Mouse (Mus musculus) heart, postnatal 10 days (tissue): ENCODE measurements around the gene Mterf1b. TPM values are rescaled to one million over a fixed set of nuclear protein-coding genes. Genes with fewer than 3 reads are reported as not detected.
"Not testable (repeated sequence)": the region's sequence is repeated elsewhere in the genome, so short reads cannot be mapped to it uniquely, and the experiment has no call there.

Source experiments
- DNase-seq, 2 experiments: peaks; one replicate each; pipeline ENCODE4 v3.0.0; 2021
- intact Hi-C: fragments of 180-260 bp; cut with DNase I; formaldehyde crosslinking; loops from one replicate; pipeline ENCODE4 v1.15.1; 2025
- total RNA-seq, 2 experiments: library from RNA; stranded (reverse); gene quantifications; 2 replicates each; pipeline ENCODE4 v1.2.3; 2021

The Mterf1b gene
- total RNA-seq: 1 to 10 TPM; 1.9 to 2.8 TPM

DNA sequence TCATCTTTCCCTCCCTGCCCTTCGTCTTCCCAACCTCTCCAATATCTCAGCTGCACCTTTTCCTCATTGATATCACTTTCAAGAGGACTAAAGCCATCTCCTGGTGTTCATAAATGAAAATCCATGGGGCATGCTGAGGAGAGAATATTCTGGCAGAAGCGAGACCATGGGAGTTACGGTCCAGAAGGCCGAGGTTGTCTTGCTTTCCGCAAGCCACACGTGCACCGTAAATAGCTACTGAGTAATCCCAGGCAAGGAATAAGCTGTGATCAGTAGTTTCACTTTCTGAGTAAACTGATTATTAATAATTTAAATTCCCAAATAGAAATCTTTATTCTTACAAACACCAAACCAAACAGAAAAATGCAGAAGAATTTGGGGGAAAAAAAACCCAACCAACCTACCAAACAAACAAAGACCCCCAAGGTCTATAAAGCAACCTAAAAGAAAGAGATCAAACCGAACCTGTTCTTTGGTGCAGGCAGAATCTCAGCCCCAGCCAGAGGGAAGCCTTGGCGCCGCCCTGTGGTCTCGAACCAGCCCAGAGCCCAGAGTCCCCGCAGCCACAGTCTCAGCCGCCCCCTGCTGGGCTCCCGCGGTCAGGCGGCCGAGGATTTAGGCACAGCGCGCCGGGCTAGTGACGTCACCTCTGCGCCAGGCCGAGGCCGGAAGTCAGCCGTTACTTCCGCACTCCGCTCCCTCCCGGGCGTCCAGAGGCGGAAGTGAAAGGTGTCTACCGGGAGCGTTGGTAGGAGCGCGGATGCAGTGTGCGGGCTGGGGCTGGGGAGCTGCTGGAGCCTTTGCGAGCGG is at the start of gene Mterf1b:
Gene Mterf1b, plus strand, starts transcription at position 697 of the 810 bp plus-strand sequence.
- intact Hi-C loops: loop anchor here (2.0 kb wide), 2 partner anchors 87 to 297 kb away; partner anchors contain the start of gene Cyp51
- peak in 1 of 2 experiments; percentile 7 for DNase-seq

DNA sequence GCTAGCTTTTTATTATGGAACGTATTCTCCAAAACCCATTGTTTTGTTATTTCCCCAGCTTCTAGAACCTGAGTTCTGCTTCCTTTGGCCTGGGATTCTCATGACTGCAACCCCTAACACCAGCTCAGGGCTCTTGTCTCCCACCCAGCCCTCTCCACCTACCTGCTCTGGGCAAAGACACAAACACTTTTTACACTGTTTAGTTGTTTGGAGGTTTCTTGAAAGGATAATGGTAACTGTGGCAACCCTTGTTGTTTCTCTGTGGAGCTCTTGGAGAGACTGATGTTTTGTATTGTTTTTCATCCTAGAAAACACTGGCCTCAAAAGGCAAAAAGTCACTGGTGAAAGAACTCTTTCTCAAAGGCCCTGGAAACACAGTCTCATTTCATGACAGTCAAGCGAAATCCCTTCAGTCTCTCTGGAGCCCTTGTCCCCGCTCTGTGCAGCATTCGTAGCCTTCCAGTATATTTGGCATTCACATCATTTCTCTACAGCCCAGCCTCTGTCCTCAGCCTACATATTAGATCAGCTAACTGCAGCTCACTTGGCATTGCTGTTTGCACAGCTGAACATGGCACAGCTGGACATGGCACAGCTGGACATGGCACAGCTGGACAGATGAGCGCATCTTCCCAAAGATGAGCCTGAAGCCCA is 32.6 kb upstream of the Mterf1b start:
- DNase-seq, intact Hi-C loops: not testable (repeated sequence)

DNA sequence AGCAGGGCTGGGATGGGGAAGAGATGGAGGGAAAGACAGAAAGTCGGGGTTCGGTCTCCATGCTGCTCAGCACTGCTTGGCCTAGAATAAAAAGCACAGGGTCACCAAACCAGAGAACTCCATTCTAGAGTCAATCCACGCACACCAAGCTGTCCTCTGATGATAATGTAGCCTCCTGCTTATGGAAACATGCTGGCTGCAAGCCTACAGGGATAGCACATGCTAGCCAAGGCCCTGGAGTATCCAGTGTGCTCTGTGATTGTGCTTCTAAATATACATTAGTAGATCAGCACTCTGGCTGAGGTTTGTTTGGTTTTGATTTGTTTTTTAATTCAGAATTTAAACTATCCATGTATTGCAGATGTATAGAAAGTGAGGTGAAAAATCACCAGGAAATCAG is 30.6 kb upstream of the Mterf1b start:
- intact Hi-C loops: no loop called here
- peak; percentile 22 to 62 for DNase-seq

DNA sequence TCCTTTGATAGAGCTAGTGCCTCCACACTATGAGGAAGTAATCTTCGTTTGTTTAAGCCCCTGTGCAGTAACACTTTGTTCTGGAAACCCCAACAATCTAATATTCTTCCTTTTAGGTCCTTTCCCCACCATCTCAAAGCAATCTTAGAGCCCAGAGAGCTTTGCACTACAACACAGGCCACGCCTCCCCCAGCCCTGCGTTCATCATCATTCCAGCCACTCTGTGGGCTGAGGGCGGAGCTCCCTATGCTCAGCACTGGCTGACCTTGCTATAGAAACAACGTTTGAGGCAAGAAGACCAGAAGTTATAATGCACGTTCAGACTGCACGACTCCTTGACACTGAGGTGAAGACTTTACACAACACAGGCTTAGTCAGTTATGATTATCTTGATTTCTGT is 29.7 kb upstream of the Mterf1b start:
- no peak for DNase-seq
- intact Hi-C loops: no loop called here

DNA sequence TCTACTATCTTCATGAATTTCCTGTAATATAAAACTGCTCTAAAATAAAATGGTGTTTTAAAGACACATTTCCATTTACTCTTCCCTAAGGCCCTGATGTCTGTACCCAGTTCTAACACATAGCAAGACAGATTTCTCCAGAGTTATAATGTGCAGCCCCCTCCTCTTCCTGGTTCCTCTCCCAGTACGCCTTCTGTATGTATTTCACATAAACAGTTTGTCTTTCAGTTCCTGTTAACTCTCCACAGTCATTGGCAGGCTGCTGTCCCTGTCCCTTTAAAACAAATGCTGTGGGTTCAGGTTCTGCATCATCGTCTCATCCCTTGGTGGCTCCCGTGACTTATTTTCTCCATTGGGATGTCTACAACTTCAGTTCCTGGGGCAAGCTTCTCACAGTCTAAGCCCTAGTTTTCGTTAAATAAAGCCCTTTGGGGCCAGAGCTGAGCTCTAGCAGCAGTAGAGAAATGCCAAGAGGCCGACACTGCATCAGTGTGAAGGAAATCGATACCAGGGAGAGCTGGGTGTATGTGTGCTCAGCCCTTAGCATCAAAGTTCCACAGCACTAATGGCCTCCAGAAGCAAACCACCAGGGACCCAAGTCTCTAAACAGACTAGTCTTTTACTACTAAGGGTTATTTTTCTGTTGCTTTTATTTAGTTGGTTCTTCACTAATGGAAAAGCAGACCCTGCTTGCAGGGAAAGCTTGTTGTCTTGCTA is 24.2 kb upstream of the Mterf1b start:
- intact Hi-C loops, DNase-seq: not testable (repeated sequence)

DNA sequence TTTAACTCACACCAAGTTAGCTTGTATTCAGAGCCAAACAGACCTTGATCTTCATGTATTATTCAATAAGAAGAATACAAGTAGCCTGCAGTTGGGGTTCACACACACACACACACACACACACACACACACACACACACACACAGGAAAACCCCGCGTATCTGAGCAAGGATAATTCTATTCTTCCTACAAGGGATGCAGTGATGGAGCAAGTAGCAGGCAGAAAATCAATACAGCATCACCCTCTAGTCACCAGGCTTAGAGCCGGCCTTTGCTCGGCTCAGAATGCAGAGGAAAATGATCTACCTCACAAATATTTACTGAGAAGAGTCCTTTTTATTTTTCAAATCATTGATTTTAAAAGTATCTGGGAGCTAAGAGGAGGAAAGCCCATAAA is 23.6 kb upstream of the Mterf1b start:
- DNase-seq, intact Hi-C loops: not testable (repeated sequence)

DNA sequence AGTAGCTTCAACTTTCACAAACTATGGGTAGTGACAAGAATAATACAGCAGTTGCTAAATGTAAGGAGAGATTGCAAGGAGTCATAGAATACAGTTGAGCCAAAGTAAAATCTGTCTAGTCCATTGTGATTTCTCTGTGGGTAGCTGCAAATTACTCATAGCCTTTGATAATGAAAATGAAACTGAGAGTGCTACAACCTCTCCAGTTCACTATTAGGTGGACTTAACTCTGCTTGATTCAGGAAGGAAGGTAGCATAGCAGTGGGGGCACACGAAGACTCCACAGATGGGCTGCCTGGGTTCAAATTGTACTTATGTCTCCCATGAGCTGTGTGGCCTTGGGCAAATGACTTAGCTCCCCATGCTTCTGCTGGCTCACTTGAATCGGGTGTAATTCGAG is 15.7 kb upstream of the Mterf1b start:
- DNase-seq, intact Hi-C loops: not testable (repeated sequence)

DNA sequence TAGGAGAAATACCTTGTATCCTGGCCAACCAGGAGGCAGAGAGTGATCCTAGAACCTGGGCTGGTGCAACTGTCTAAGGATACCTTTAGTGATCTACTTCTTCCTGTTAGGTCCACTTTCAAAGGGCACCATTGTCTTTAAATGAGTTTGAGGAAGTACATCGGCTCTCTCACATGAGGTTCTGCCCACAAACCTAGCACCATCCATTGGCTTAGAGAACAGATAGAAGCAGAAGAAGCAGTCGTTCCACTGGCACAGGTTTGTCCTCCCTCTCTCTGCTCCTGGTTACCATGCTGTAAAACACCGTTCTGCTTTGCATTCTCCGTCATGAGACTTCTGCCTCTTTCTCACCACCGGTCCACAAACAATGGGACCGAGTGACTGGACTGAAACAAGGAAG is 12.8 kb upstream of the Mterf1b start:
- intact Hi-C loops: no loop called here

DNA sequence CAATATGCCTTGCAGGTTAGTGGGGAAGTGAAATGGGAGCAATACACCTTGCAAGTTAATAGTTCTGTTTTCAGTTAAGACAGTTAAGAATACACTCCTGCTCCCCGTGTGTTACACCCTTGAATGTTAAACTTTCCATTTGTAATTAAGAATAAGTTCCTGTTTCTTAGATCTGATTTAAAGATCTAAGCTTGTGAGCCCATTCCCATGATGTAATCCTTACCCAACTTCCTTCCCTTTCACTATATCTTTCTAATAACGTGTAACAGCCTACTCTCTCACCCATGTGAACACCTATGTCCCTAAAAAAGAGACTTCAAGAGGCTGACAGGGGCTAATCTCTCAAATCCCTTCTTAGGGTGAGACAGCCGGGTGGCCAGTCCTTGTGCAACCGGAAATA is 5.4 kb upstream of the Mterf1b start:
- no peak for DNase-seq
- intact Hi-C loops: no loop called here

More for the DNA sequence above, 12.8 kb upstream of the Mterf1b start:
- no peak for DNase-seq

DNA sequence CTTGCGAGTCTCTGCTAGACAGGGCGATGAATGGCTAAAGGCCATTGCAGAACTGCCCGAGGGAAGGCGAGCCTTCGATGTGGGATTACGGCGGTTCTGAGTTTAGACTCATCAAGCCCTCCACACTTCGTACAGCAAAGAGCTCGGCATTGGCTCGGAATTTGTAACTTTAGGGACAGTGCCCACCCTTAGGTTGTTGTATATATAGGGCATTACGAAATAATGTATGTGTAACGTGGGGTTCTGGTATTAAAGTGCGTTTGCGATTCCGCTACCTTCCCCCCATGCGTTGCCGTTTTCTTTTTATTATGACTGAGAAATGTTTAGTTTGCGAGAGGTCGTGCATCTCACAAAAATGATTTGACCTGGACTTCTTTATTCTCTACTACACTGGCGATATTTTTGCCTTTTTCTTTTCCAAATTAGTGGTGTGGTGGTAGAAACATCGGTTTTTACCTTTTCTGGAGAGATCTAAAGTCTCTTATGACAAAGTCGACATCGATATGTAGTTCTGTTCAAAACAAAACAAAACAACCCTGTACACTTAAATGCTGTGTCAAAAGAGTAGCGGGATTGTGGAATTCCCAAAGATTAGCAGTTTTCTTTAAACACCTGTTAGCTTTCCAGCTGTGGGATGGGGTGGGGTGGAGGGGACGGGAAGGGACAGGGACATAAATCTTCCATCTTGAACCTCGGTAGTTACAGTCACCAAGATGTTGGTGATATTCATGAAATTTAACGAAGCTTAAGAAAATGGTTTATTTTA is 497 bp downstream of the Mterf1b start:
- peak in 1 of 2 experiments; percentile 11 for DNase-seq

DNA sequence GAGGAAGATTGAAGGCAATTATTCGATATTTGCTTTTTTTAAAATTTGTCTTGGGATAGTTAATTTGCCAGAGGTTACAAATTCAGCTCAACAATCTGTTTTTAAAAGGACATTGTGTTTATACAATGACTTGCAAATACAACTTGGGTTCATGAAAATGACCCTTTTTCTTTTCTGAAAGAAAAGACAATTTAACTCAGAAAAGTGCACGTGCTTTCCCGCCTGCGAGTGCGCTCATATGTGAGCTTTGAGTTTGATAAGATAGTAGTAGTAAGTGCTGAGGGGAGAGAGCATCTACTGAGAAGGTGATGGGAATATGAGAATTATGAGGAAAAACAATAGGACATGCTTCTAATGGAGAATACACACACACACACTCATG is 1.1 kb downstream of the Mterf1b start:
- intact Hi-C loops: no loop called here
- DNase-seq: no peak

More for the DNA sequence above, 497 bp downstream of the Mterf1b start:
- intact Hi-C loops: not testable (repeated sequence)

DNA sequence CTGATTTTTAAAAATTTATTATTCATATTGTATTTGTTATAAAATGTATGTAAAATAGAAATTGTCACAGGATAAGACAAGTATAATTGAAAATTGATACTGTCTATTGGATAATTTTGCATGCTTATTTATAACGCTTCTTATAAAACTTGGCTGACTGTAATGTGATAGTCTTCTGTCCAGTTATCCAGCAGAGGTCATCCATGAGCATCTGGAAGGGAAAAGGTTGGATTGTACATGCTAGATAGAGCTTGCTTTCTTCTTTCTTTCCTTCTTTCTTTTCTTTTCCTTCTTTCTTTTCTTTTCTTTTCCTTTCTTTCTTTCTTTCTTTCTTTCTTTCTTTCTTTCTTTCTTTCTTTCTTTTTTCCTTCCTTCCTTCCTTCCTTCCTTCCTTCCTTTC is 2.0 kb downstream of the Mterf1b start:
- intact Hi-C loops: no loop called here
- no peak for DNase-seq

DNA sequence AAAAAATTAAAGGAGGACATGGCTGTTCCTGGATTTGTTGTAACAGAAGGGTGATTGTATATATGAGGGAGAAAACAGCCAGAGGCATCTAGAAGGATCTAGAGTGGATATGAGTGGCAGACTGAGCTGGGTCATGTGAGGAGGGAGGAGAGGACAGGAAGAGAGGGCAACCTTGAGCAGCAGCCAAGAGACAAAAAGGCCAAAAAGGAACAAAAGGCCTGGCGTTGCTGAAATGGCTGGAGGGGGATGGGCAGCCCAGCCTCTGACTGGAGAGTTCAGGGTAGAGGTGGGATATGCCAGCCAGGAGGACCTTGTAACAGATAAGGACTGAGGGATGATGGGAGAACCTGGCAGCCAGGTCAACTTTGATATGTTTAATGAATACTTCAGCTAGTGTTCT is 2.9 kb downstream of the Mterf1b start:
- intact Hi-C loops: loop anchor here (5.0 kb wide), 1 partner anchor 572 kb away; no protein-coding TSS in a partner anchor
- DNase-seq: no peak

DNA sequence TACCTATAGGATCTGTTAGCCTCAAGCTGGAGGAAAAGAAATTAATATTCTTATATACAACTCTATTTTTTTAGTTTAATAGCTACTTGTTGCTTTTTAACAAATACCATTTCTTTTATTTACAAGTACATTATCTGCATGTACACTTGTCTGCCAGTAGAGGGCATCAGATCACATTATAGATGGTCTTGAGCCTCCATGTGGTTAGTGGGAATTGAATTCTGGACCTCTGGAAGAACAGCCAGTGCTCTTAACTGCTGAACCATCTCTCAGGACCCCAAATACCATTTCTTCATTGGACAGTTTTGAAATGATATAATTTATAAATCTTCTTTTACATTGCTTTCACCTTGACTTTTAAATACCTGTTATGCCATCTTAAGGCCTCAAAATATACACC is 9.2 kb downstream of the Mterf1b start:
- no peak for DNase-seq
- intact Hi-C loops: loop anchor here (2.0 kb wide), 1 partner anchor 717 kb away; no protein-coding TSS in a partner anchor

DNA sequence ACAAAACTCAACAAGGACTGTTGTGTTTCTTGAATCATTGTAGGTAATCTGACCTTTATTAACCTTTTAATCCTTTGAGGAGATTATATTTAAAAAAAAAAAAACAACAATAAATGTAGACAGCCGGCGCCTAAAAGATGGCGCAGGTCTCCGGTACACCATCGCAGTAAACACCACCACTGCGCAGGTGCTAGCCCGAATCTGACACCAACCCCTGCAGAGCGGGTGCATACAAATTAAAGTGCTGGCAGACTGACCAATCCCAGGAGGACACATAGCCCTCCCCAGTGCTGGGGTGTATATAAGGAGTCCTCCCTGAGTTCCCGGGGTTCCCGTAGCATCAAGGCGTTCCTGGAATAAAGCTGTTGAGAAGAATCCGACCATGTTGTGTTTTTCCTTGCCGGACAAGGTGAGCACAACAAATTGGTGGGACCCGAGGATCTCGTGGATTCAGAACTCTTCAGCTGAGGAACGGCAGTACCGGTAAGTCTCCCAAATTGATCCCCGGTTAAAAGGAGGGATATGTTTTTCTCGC is 10.2 kb downstream of the Mterf1b start:
- DNase-seq, intact Hi-C loops: not testable (repeated sequence)

DNA sequence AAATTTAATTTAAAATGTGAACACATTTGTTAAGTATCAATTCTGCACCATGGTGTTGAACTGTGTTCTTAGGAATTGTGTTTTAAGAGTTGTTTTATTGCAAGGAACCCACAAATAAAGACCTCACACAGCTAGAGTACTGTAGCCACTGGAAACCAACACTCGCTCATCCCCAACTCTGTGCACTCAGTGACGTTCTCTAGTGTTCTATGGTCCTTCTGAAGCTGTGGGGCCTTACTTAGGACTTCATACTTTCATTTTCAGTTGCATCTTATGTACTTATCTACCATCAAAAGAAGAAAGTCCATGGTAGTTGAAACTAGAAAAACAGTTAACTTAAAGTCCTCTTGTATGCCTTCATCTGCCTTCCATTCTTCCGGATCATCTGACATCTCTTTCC is 17.9 kb downstream of the Mterf1b start:
- DNase-seq, intact Hi-C loops: not testable (repeated sequence)

DNA sequence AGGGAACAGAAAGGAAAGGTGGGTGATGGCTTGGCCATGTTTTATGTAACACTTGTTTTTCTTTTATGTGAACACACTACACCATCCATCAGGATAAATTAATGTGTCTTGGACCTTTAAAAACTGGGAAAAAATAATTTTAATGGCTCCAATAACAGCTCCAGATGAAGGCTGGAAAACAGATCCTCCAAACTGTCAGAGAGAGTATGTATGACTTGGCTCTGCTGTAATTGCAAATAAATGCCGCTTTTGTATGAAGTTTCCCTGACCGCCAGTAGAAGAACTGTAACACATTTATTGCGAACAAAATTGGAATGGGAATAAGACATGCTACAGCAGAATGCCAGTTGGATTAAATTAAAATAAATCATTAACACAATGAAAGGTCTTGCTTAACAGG is 29.1 kb downstream of the Mterf1b start:
- intact Hi-C loops: no loop called here
- DNase-seq: no peak

DNA sequence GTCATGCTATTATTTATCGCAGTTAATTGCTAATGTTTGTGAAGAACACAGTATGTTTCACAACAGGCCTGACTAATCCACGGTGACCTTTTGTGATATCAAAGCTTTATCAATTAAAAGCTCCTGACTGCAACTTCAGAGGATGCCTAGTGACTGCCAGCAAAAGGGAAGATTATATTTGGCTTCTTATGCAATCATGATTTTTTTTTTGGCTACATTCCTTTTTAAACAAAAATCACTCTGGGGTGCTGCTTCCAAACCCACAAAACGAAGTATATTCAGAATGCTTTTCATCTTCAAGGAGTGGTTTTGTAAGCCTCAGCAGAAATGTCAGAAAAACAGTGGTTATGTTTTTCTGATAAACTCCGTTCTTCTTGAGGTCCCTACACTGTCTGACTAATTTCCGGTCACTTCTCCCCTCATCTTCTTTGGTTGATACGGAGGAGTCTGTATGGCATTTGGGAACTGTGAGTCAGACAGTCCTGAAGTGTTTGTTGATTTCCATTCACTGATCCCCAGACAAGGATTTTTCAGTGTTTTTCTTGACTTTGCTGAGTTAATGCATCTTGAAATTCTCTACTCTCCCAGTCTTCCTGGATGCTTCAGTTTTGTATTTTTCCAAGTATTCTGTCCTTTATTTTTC is 29.9 kb downstream of the Mterf1b start:
- intact Hi-C loops: no loop called here
- DNase-seq: no peak

DNA sequence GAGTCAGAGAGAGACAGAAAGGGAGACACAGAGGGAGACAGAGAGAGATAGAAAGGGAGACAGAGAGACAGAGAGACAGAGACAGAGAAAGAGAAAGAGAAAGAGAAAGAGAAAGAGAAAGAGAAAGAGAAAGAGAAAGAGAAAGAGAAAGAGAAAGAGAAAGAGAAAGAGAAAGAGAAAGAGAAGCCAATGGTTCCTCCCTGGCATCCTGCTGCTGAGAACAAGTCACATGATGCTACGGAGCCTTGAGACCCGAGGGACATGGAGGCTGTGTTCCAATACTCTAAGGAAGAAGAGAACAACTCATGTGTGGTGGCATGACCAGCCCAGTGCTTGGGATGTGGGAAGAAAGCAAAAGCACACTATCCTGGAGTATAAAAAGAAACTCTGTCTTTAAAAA is 40.0 kb downstream of the Mterf1b start:
- DNase-seq: no peak
- intact Hi-C loops: no loop called here

DNA sequence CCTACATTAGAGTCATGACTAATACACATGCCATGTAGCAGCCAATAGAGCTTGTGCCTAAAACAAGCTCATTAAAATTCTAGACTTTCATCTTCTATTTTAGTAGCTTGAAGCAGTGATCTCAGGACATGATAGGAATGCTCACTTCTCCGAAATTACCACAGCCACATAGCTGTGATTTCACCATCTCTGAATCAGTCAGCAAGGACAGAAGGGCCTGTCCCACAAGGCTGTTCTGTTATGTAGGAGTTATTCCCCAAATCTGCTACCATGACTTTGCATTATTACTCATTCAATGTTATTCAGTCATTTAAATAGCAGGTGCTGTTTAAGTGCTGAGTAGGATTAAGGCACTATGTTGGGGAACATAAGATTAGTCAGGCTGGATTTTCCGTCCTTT is 42.3 kb downstream of the Mterf1b start:
- intact Hi-C loops: no loop called here
- no peak for DNase-seq
